Mouse (Mus musculus) mouse trophoblast stem cell (cell line): ENCODE measurements around the gene Card11.

ENCODE experiments used
- in situ Hi-C, 2 experiments: fragments of 300-500 bp; cut with MseI, MboI; formaldehyde crosslinking; loops; 2 replicates in 1 of 2; 3 replicates in 1 of 2; pipeline ENCODE4 v1.15.1; 2025

The Card11 gene

DNA sequence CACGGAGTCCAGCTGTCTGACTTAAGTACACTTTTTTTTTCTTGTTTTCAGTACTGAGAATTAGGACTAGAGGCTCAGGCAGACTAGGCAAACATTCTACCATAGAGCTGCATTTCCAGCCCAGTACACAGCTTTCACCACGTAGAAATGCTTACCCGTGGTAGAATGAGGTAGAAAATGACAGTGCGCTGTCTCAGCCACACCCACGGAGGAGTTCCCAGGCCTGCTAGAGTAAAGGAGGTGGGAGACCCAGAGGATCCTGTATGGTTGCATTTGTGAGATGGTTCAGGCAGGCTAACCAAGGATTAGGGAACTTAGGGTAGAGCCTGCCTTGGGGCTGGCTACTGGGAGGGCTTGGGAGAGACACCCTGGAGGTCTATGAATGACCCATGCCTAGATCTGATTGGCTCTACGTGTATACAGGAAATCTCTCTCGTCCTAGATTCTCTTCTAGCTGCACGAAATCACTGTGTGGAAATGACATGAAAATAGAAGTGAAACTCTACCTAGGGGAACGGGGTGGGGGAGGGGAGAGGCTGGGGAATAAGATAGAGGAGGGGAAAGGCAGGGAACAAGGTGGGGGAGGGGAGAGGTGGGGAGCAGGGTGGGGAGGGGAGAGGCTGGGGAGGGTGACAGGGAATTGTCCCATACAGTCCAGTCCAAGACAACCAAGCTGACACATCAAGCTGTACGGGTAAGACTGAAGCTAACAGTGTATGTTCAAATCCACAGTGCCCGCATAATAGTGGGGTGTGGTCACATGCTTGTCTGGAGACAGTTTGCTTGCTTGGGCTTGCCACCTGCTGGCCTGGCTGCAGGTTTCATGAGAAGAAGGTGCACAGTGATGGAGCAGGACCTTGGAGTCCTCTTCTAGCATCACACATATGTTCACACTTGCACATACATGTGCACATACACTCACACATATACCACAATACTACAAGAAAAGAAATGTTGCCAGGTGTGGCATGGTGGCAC is 8.0 kb downstream of the Card11 start:
- in situ Hi-C loops: no loop called here

- in situ Hi-C loops: no loop called here
These were observed 14.9 kb downstream of the Card11 start for GRCm38 (mm10) chr5:140985311-140986050.

- in situ Hi-C loops: no loop called here
These were observed 19.0 kb downstream of the Card11 start for GRCm38 (mm10) chr5:140981370-140981805.

DNA sequence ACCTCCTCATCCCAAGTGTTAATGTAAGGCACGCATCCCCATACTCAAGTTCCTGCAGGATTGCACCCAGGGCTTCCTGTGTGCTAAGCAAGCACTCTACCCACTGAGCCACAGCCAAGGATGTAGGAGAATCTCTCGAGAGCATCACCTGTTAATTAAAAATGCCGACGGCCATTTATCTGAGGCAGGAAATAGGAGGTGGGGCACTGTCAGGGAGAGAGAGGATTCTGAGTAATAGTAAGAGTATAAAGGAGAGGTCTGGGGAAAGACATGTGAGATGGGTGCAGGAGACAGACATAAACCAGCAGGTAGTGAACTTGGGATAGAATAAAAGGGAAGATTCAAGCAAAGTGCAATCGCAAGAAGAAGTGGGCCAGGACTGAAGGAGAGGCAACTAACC is 19.6 kb downstream of the Card11 start:
- in situ Hi-C loops: no loop called here

GRCm38 (mm10) chr5:140980051-140980450 is 20.3 kb downstream of the Card11 start:
- in situ Hi-C loops: no loop called here

DNA sequence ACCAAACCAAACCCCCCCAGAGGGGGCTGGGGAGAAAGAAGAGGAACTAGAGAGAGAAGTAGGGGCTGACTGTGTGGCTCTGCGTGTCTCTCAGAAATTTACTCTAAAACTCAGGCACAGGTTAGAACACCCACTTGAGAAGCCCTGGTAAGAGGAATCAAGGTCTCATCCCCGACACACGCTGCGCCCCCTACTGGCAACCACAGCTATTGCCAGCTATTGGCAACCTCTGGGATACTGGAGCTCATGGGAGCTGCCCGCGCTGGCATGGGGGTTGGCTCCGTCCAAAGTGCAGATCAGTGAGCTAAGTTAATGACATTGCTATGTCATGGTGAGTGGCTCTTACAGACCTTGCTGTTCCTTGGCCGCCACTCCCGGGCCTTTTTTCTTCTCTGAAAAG is 37.4 kb downstream of the Card11 start:
- in situ Hi-C loops: no loop called here

GRCm38 (mm10) chr5:140960732-140961131 is 39.6 kb downstream of the Card11 start:
- in situ Hi-C loops: no loop called here

DNA sequence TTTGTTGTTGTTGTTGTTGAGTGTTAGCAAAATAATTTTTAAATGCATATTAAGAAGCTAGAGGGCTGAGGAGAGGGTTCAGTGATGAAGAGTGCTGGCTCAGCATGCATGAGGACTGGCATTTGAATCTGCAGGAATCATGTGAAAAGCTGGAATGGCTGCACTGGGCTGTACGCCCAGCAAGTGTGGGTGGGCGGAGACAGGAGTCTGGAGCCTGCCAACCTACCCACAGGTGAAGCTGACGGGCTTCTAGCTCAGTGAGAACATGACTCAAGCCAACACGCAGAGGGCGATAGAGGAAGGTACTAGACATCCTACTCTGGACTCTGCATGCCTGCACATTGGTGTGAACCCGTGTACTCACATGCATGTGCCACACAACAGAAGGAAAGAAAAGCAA is 41.2 kb downstream of the Card11 start:
- in situ Hi-C loops: no loop called here

GRCm38 (mm10) chr5:140957106-140957505 is 43.3 kb downstream of the Card11 start:
- in situ Hi-C loops: no loop called here

- in situ Hi-C loops: no loop called here
These were observed 44.7 kb downstream of the Card11 start for GRCm38 (mm10) chr5:140955666-140956065.

DNA sequence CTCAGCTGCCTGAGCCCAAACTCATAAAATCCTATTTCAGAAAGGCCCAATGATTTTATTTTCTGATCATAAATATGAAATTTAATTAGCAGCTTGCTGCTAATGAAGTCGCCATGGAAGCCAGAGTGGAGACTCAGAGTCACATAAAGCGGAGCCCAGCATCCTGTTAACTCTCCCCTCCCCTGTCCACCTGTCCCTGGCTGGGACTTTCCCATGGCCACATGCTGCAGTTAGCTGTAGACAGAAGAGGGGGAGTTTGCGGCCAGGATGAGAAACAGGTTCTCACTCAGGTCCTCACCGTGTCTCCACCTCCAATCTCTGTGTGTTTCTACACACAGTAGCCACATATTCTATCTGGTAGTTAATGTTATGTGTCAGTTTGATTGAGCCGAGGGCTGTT is 48.6 kb downstream of the Card11 start:
- in situ Hi-C loops: no loop called here

DNA sequence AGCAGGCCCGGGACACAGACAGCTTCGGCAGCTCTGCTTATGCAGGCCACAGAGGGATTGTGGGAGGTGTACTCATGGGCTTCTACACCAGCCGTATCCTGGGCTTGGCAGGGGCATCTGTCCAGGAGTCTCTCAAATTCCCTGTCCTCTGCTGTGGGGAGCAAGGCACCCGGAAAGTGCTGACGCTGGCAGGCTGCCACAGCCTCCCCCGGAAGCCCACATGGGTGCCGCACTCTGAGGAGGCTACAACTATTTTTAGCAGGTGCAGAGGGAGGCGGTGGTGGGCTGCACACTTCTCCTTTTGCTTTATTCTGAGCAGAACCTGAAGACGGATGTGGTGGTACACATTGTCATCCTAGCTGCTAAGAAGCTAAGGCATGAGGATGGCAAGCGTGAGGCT is 52.4 kb downstream of the Card11 start:
- in situ Hi-C loops: no loop called here

- in situ Hi-C loops: no loop called here
These were observed 54.3 kb downstream of the Card11 start for GRCm38 (mm10) chr5:140946034-140946433.

- in situ Hi-C loops: no loop called here
These were observed 55.8 kb downstream of the Card11 start for GRCm38 (mm10) chr5:140944382-140945125.

- in situ Hi-C loops: no loop called here
These were observed 59.4 kb downstream of the Card11 start for GRCm38 (mm10) chr5:140940923-140941491.

- in situ Hi-C loops: no loop called here
These were observed 60.0 kb downstream of the Card11 start for GRCm38 (mm10) chr5:140940257-140940922.

GRCm38 (mm10) chr5:140936816-140937215 is 63.6 kb downstream of the Card11 start:
- in situ Hi-C loops: no loop called here

- in situ Hi-C loops: no loop called here
These were observed 64.5 kb downstream of the Card11 start for GRCm38 (mm10) chr5:140935848-140936247.

- in situ Hi-C loops: no loop called here
These were observed 65.6 kb downstream of the Card11 start for GRCm38 (mm10) chr5:140934639-140935315.

DNA sequence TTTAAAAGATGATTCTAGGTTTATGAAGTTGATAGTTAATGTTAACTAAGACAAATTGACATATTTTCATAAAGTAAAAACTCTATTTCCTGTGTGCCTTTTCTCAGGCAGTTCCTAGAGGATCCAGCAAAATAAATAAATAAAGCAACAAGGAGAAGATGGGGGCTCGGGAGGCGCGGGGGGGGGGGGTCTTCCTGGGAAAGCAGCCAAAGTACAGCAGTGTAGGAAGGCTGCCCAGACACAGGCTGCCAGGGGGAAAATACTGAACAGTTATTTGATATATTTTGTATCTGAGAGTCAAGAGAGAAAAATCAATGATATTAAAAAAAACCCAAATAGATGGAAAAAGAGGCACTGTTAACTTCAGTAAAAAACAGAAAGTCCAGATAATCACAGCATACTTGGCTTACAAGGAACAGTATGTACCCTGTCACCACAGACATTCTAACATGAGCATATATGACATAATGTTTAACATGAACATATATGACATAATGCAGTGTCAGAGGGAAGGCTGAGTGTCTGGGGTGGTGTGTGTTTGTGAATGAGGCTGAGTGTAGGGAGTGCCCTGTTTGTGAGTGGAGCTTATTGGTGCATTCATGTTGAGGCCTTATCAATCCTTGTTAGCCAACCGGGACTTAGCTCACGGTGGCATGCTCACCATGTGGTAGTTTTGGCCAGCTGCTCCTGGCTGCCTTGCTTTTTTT is 68.7 kb downstream of the Card11 start:
- in situ Hi-C loops: no loop called here
